Mouse (Mus musculus): Measurements from ENCODE around the gene Xylb. TPM values are rescaled to one million over a fixed set of nuclear protein-coding genes. Genes with fewer than 3 reads are reported as not detected.

The Xylb gene
- polyA plus RNA-seq, 1 experiment from 2014 or later, result 9.3 TPM

DNA sequence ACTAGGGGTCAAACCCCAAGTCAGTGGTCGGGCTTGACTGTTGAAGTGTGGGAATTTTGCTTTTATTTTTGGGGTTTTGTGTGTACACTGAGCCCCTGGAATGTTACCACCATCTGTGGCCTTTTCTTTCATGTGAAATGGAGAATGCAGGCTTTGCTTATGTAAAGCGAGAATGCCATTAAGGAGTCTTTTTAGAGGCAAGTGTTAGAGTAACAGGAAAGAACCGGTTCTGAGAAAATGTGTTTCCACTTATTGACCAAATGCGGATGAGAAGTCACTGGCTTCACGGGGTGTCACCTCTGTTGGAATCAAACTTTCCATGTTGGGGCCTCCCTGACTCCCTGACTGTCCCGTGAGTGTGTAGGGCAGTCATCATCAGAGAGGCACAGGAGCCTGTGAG is 18.4 kb downstream of the Xylb start:
- no peak for DNase-seq (ENCODE audit: low spot score)
- Histone ChIP-seq H3K4me1 (peaks cover 23% of the 10 kb centered on the region), H3K4me3 (no peak overlapping the region), H3K27ac (replicated peaks) (0 out of 2 replicates have a peak overlapping the region, but pooled peaks have one; percentile 6), H3K9me3 (no peaks in the 10 kb centered on the region), H3K36me3 (replicated peaks) (peaks cover 48% of the 10 kb centered on the region), H3K27me3 (replicated peaks; ENCODE audit: low read depth, poor library complexity, severe bottlenecking) (no peaks in the 10 kb centered on the region)
- WGBS, result 50% methylated on average over 6 of the region's 6 CpGs

DNA sequence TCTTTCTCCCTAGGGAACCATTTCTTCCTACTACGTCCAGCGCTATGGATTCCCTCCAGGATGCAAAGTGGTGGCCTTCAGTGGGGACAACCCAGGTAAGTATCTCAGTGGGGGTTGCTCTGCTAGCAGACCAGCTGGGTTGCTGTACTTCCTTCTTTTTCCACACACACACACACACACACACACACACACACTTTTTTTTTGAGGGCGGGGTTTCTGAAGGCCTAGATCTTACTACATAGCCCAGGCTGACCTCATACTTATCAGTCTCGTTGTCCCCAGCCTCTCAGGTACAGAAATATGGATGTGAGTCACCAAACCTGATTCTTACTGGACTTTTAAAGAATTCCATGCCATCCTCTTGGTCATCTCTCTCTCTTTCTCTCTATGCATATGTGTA is 21.1 kb downstream of the Xylb start:
- Histone ChIP-seq H3K27ac (replicated peaks) (no peak overlapping the region), H3K27me3 (replicated peaks; ENCODE audit: low read depth, poor library complexity, severe bottlenecking) (no peaks in the 10 kb centered on the region), H3K9me3 (no peaks in the 10 kb centered on the region), H3K4me3 (no peak overlapping the region), H3K4me1 (peaks cover 18% of the 10 kb centered on the region), H3K36me3 (replicated peaks) (peaks cover 63% of the 10 kb centered on the region)
- whole genome bisulfite sequencing, result 86% methylated on average over 4 of the region's 4 CpGs
- no peak for DNase-seq (ENCODE audit: low spot score)

DNA sequence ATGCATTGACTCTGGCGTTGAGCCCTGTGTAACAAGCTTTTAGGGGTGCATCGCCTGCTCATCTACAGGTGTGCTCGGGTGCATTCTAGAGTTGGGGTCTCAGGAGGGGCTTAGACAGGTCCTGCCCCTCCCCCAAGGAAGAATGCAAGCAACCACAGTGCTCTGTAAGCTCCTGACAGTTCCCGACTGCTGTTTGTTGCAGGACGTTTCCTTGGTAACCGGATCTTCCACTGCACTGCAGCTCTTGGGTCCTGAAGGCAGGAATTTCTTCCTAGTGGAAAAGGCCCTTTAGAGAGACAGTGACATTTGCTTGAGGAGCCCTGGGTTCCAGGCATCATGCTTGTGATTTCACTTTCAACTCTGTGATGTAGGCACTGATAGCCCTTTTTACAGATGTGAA is 25.4 kb downstream of the Xylb start:
- WGBS, result 65% methylated on average over 6 of the region's 6 CpGs
- Histone ChIP-seq H3K9me3 (no peaks in the 10 kb centered on the region), H3K4me1 (peaks cover 3% of the 10 kb centered on the region; the same call in 1 of the 2 replicates), H3K27me3 (replicated peaks; ENCODE audit: low read depth, poor library complexity, severe bottlenecking) (no peaks in the 10 kb centered on the region), H3K27ac (replicated peaks) (no peak overlapping the region), H3K36me3 (replicated peaks) (peaks cover 73% of the 10 kb centered on the region), H3K4me3 (no peak overlapping the region)
- no peak for DNase-seq (ENCODE audit: low spot score)

DNA sequence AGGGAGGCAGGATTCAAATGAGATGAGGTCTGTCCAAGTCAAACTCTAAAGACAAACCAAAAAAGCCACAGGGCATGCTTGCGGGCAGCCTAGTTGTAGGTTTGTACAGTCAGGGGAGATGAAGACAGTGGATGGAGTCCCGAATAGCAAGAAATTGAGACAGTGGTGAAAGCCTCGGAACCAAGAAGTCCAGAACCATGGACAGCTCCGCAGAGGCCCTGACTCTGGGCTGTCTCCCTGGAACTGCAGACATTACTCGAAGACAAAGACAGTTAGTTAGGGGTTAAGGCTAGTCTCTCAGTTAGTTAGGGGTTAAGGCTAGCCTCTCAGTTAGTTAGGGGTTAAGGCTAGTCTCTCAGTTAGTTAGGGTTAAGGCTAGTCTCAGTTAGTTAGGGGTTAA is 31.8 kb downstream of the Xylb start:
- no peak overlapping the region for H3K4me3 ChIP-seq
- H3K27ac ChIP-seq (replicated peaks), result no peak overlapping the region
- DNase-seq (ENCODE audit: low spot score), result peak; percentile 55
- peaks cover 44% of the 10 kb centered on the region for H3K36me3 ChIP-seq (replicated peaks)
- no peaks in the 10 kb centered on the region for H3K27me3 ChIP-seq (replicated peaks; ENCODE audit: low read depth, poor library complexity, severe bottlenecking)
- H3K9me3 ChIP-seq, result no peaks in the 10 kb centered on the region
- no peaks in the 10 kb centered on the region for H3K4me1 ChIP-seq
- 56% methylated on average over 5 of the region's 5 CpGs for WGBS

DNA sequence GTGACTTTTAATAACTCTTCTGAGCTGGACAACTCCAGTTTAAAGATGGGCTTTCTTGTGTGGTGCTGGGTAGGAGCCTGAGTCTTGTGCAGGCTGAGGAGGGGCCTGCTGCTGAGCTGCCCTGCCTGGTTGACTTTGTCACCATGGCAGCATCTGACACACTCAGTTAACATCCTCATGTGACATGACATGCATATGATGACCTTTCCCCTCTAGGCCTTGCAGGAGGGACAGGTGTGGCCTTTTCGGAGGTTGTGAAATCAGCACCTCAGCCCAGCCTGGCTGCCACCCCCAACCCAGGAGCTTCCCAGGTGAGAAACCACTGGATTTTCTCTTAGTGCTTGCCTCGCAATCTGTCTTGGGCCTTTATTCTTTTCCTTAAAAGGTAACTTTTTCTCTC is 33.0 kb downstream of the Xylb start:
- H3K4me1 ChIP-seq, result no peaks in the 10 kb centered on the region
- DNase-seq (ENCODE audit: low spot score), result no peak
- WGBS, result 89% methylated on average over 2 of the region's 2 CpGs
- H3K4me3 ChIP-seq, result no peak overlapping the region
- no peaks in the 10 kb centered on the region for H3K9me3 ChIP-seq
- H3K36me3 ChIP-seq (replicated peaks), result peaks cover 34% of the 10 kb centered on the region
- no peak overlapping the region for H3K27ac ChIP-seq (replicated peaks)
- H3K27me3 ChIP-seq (replicated peaks; ENCODE audit: low read depth, poor library complexity, severe bottlenecking), result no peaks in the 10 kb centered on the region

DNA sequence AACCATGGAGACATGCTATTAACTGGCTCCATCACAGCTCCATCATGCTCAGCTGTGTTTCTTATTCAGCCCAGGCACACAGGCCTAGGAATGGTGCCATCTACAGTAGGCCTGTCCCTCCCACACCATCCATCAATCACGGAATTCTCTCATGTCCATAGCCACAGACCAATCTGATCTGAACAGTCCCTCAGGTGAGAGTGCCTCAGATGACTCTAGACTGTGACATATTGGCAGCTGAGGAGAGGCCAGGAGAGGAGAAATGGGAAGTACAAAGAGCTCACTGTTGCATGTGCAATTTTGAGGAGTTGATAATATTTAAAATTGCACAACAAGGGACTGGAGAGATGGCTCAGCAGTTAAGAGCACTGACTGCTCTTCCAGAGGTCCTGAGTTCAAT is 37.6 kb downstream of the Xylb start:
- DNase-seq (ENCODE audit: low spot score), result no peak
- H3K27ac ChIP-seq (replicated peaks), result no peak overlapping the region
- H3K27me3 ChIP-seq (replicated peaks; ENCODE audit: low read depth, poor library complexity, severe bottlenecking), result no peaks in the 10 kb centered on the region
- peaks cover 14% of the 10 kb centered on the region for H3K36me3 ChIP-seq (replicated peaks)
- no peak overlapping the region for H3K4me3 ChIP-seq
- no peaks in the 10 kb centered on the region for H3K9me3 ChIP-seq
- 84% methylated on average over 1 of the region's 1 CpGs for WGBS
- H3K4me1 ChIP-seq, result 0 out of 2 replicates have a peak, but pooled peaks cover 2% of the 10 kb centered on the region

DNA sequence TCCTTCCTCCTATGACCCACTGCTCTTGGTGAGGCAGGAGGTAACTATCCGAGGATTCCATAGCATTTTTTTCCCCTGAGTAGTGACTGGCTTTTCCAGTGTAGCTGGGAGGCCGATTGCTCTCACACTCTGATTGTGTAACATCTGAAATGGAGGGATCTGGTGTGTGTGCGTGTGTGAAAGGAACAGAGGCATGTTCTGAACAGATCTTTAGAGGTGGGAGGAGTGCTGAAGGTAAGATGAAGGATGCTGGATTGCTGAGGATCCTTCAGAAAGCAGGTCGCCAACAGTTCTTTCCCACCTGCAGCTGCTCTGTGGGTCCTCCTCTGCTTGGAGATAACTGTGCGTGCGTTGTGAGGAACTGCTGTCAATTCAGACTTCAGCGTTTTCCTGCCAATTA is 44.2 kb downstream of the Xylb start:
- Histone ChIP-seq H3K27me3 (replicated peaks; ENCODE audit: low read depth, poor library complexity, severe bottlenecking) (no peaks in the 10 kb centered on the region), H3K4me3 (peak overlapping the region; percentile 91), H3K4me1 (peaks cover 35% of the 10 kb centered on the region), H3K9me3 (no peaks in the 10 kb centered on the region), H3K27ac (replicated peaks) (peak overlapping the region; percentile 100), H3K36me3 (replicated peaks) (peaks cover 19% of the 10 kb centered on the region)
- WGBS, result 9% methylated on average over 7 of the region's 7 CpGs
- no peak for DNase-seq (ENCODE audit: low spot score)

DNA sequence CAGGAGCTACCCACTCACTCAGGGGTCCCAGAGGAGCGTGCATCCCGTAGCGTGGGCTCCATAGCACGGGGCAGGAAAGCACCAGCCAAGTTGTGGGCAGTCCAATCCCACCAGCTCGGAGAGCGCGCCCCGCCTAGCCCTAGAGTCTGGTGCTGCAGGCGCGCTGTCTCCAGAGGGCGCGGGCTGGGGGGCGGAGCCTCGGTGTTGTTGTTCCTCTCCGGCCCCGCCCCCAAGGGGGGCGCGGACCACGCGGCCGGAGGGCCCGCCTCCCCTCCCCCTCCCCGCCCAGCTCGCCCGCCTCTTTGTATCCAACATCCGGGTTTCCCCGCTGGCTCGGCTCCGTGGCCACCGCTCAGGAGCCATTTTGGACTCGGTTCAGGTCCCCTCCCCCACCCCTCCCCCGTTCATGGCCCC is 44.6 kb downstream of the Xylb start, which contains the start of gene Acvr2b:
Gene Acvr2b (plus strand): TSS at position 318 of the 414 bp plus-strand sequence.
- no peaks in the 10 kb centered on the region for H3K9me3 ChIP-seq
- H3K36me3 ChIP-seq (replicated peaks), result peaks cover 23% of the 10 kb centered on the region
- peak within 1 kb of the TSS; percentile 91 for H3K4me3 ChIP-seq
- peak; percentile 99 for DNase-seq (ENCODE audit: low spot score)
- H3K4me1 ChIP-seq, result peaks cover 35% of the 10 kb centered on the region
- peak within 1 kb of the TSS; percentile 100 for H3K27ac ChIP-seq (replicated peaks)
- no peaks in the 10 kb centered on the region for H3K27me3 ChIP-seq (replicated peaks; ENCODE audit: low read depth, poor library complexity, severe bottlenecking)
- under 1% methylated on average over 32 of the region's 32 CpGs for WGBS

DNA sequence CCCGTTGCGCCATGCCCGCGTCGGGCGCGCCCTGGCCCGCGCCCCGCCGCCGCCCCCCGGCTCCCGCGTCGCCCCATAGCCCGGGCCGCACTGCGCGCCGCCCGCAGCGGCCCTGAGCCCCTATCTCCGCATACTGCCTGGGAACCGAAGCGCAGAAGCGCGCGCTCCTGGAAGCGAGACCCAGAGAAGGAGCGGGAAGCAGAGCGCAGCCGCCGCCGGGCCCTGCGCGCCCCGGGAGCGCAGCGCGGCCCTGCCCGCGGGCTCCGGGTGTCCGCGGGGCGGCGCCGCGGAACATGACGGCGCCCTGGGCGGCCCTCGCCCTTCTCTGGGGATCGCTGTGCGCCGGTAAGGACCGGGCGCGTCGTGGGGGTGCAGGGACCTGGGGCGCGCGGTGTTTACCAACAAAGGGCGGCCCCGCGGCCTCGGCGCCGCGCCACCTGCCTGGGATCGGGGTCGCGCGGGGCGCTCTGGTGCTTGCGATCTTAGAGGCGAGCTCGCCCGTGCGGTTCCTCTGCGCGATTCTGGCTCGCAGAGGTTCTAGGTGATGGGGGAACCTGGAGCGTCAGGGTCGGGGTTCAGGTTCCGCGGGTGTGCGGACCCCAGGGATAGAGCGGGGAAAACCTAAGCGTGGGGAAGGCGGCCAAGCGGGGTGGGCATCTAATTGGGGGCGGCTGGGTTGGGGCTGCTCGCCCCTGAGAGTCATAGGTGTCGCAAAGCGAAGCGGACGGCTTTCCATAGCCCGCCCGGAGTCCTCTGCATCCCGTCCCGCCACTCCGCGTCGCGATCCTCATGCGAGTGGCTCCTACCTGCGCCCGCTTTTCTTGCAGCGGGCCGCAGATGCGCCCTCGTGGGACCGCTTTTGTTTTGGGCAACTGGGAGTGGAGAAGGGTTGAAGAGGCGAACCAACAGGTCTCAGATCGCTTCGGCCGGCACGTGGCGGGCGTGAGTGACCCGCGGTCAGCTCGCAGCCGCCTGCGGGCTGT is 45.4 kb downstream of the Xylb start:
- Histone ChIP-seq H3K4me3 (peak overlapping the region; percentile 91), H3K27ac (replicated peaks) (peak overlapping the region; percentile 100), H3K4me1 (peaks cover 40% of the 10 kb centered on the region), H3K27me3 (replicated peaks; ENCODE audit: low read depth, poor library complexity, severe bottlenecking) (no peaks in the 10 kb centered on the region), H3K9me3 (no peaks in the 10 kb centered on the region), H3K36me3 (replicated peaks) (peaks cover 30% of the 10 kb centered on the region)
- under 1% methylated on average over 127 of the region's 127 CpGs for WGBS
- peak; percentile 73 for DNase-seq (ENCODE audit: low spot score)

DNA sequence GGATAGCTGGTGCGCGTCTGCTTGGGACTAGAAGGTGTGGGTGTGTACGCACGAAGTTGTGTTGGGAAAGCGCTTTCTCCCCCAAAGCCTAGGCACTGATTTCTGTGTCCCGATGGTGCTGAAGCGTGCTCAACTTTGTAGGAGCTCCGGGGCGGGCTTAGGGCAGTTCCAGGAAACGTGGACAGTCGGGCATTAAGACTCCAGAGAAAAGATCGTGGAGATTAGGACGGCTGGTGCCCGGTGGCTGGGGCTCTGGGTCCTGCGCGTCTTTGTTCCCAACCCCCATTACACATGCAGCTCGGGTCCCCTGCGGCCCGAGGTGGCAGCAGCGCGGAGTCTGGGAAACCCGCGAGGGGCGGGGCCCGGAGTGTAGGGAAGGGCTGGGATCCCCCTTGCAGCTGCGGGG is 46.1 kb downstream of the Xylb start:
- Histone ChIP-seq H3K36me3 (replicated peaks) (peaks cover 37% of the 10 kb centered on the region), H3K27ac (replicated peaks) (peak overlapping the region; percentile 100), H3K4me3 (peak overlapping the region; percentile 91), H3K9me3 (no peaks in the 10 kb centered on the region), H3K4me1 (peaks cover 47% of the 10 kb centered on the region), H3K27me3 (replicated peaks; ENCODE audit: low read depth, poor library complexity, severe bottlenecking) (no peaks in the 10 kb centered on the region)
- peak; percentile 86 for DNase-seq (ENCODE audit: low spot score)
- under 1% methylated on average over 26 of the region's 26 CpGs for WGBS

DNA sequence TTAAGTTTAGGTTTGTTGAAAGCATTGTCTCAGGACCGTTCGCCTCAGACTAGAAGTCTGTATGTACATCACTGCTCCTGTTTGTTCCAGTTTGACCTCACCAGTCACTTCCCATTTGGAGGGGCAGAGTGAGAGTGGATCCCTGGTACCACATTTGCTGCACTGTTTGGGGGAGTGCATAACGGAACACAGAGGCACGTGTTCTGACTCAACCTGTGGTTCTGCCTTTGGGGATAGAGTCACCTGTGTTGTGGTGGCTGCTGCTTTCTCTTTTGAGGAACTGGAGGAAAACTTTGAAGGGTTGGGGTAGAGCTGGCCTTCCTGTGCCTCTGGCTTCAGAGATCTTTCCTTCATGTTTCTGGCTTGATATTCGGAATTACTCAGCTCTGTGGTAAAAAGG is 46.9 kb downstream of the Xylb start:
- no peak for DNase-seq (ENCODE audit: low spot score)

DNA sequence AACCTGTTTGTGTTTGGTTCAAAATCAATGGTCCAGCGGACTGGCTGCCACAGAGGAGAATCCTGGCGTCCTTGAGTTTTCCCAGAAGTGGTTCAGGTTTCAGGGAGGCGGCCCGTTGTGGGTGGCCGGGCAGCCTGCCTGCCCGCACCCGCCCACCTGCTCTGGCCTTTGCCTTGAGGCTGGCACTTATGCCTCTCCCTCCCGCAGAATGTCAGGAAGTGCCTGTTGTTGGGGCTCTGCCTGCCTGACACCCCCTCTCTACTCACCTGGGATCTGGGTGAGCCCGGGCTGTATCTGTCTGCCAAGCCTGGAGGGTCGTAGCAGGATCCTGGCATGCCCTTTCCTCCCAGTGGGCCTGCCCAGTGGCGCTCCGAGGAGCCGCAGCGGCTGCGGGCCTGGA is 50.7 kb downstream of the Xylb start:
- H3K36me3 ChIP-seq (replicated peaks), result peaks cover 82% of the 10 kb centered on the region
- WGBS, result 76% methylated on average over 15 of the region's 15 CpGs
- H3K27ac ChIP-seq (replicated peaks), result peak overlapping the region; percentile 10; the same call in 1 of the 2 replicates
- H3K4me1 ChIP-seq, result peaks cover 59% of the 10 kb centered on the region
- H3K27me3 ChIP-seq (replicated peaks; ENCODE audit: low read depth, poor library complexity, severe bottlenecking), result no peaks in the 10 kb centered on the region
- H3K4me3 ChIP-seq, result peak overlapping the region; percentile 16; the same call in 1 of the 2 replicates
- no peak for DNase-seq (ENCODE audit: low spot score)
- peaks cover 12% of the 10 kb centered on the region; the same call in 1 of the 2 replicates for H3K9me3 ChIP-seq

More for the DNA sequence above, 46.9 kb downstream of the Xylb start:
- peak overlapping the region; percentile 91 for H3K4me3 ChIP-seq
- peaks cover 55% of the 10 kb centered on the region for H3K4me1 ChIP-seq
- no peaks in the 10 kb centered on the region for H3K27me3 ChIP-seq (replicated peaks; ENCODE audit: low read depth, poor library complexity, severe bottlenecking)
- peaks cover 46% of the 10 kb centered on the region for H3K36me3 ChIP-seq (replicated peaks)
- no peak overlapping the region; the same call in 1 of the 2 replicates for H3K27ac ChIP-seq (replicated peaks)
- 65% methylated on average over 5 of the region's 5 CpGs for WGBS
- no peaks in the 10 kb centered on the region for H3K9me3 ChIP-seq

Measured in embryonic facial prominence, embryonic 10.5 days (tissue).